Mouse (Mus musculus) liver, adult (tissue): ENCODE data around the gene Arhgap28.

Experiments used
- GATA4 ChIP-seq: IDR thresholded peaks from 2 replicates; pipeline ENCODE4 v1.6.1; 2014; ENCODE audit warnings: mild to moderate bottlenecking, low read length; ENCODE audit not compliant: insufficient replicate concordance

Gene Arhgap28

GRCm38 (mm10) chr17:67889481-67890325 lies 114.2 kb downstream of the Arhgap28 start:
- no peak for TF ChIP-seq GATA4

GRCm38 (mm10) chr17:67888081-67888480 lies 115.8 kb downstream of the Arhgap28 start:
- no peak for TF ChIP-seq GATA4

- TF ChIP-seq GATA4 = no peak
These were observed 117.6 kb downstream of the Arhgap28 start for GRCm38 (mm10) chr17:67886326-67886725.

- TF ChIP-seq GATA4 = no peak
These were observed 126.3 kb downstream of the Arhgap28 start for GRCm38 (mm10) chr17:67877599-67877998.

GRCm38 (mm10) chr17:67869731-67870601 lies 134.0 kb downstream of the Arhgap28 start:
- TF ChIP-seq GATA4 = no peak

GRCm38 (mm10) chr17:67866541-67867241 lies 137.2 kb downstream of the Arhgap28 start:
- no peak for TF ChIP-seq GATA4

GRCm38 (mm10) chr17:67866026-67866425 lies 137.9 kb downstream of the Arhgap28 start:
- TF ChIP-seq GATA4 = no peak

GRCm38 (mm10) chr17:67864912-67865311 lies 139.0 kb downstream of the Arhgap28 start:
- no peak for TF ChIP-seq GATA4

- no peak for TF ChIP-seq GATA4
These were observed 139.6 kb downstream of the Arhgap28 start for GRCm38 (mm10) chr17:67864363-67864762.

GRCm38 (mm10) chr17:67861744-67862535 lies 142.0 kb downstream of the Arhgap28 start:
- TF ChIP-seq GATA4 = no peak

- TF ChIP-seq GATA4 = no peak
These were observed 142.8 kb downstream of the Arhgap28 start for GRCm38 (mm10) chr17:67861080-67861630.

GRCm38 (mm10) chr17:67838948-67839347 lies 165.0 kb downstream of the Arhgap28 start:
- TF ChIP-seq GATA4 = no peak

- no peak for TF ChIP-seq GATA4
These were observed 166.4 kb downstream of the Arhgap28 start for GRCm38 (mm10) chr17:67837351-67838090.
